Mouse (Mus musculus) liver, adult 2 months (tissue): ENCODE measurements around the gene Dnttip1.

Source experiments
- CTCF ChIP-seq: fragments of 200-500 bp; IDR thresholded peaks from 2 replicates; pipeline ENCODE4 v1.5.1; 2011; ENCODE audit warnings: low read depth, low read length, control low read depth
- POLR2A ChIP-seq: fragments of 200-500 bp; IDR thresholded peaks from 2 replicates; pipeline ENCODE4 v1.6.1; 2011; ENCODE audit warnings: low read length, control low read depth; ENCODE audit not compliant: insufficient read depth; ENCODE audit errors: extremely low read depth

DNA sequence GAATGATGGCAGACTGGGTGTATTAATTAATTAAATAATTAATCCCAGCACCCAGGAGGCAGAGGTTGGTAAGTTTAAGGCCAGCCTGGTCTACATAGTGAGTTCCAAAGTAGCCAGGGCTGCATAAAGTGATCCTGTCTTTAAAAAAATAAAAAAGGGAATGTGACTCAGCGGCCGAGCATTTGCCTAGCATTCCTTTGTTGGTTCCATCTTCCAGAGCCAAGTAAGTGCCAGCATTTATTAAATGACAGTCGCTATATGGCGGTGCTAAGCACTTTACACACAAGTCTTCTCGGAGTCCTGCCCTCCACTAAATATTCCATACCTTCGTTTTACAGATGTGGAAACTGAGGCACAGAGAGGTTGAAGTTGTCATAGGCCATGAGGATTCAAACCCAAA is 30.3 kb downstream of the Dnttip1 start:
- no peak for TF ChIP-seq CTCF
- TF ChIP-seq POLR2A: no peak
